Mouse (Mus musculus): ENCODE results near the gene Ccdc14. TPM values are rescaled to one million over a fixed set of nuclear protein-coding genes. Genes with fewer than 3 reads are reported as not detected.
A peak's percentile ranks its signal among the peaks of the same experiment; 100 is the strongest.

Ccdc14 gene
- total and polyA plus RNA-seq, 2 experiments: 0.28 to 1.3 TPM

- DNase-seq (ENCODE audit: extremely low read depth, low read depth, low spot score): no peak
- no peak overlapping the region for H3K4me3 ChIP-seq (ENCODE audit: insufficient read depth, low read depth, low read length)
- no peaks in the 10 kb centered on the region for H3K36me3 ChIP-seq (ENCODE audit: control insufficient read depth, insufficient read depth, low read length)
- no peak overlapping the region for H3K9ac ChIP-seq (ENCODE audit: low read depth, low read length)
- no peaks in the 10 kb centered on the region for H3K79me2 ChIP-seq (ENCODE audit: control insufficient read depth, insufficient read depth, low read length)
- no peak overlapping the region; the same call in 1 of the 2 replicates for H3K27ac ChIP-seq (replicated peaks; ENCODE audit: insufficient read depth, low read depth, low read length)
- H3K4me1 ChIP-seq (ENCODE audit: control insufficient read depth, insufficient read depth, low read length): peaks cover 33% of the 10 kb centered on the region
- TF ChIP-seq CTCF (IDR thresholded peaks at IDR 0.05; ENCODE audit: low read depth, low read length): no peak
- TF ChIP-seq POLR2A (IDR thresholded peaks at IDR 0.05; ENCODE audit: extremely low read depth, insufficient read depth, low read length): no peak
- WGBS: 93% methylated on average over 4 of the region's 4 CpGs
- H3K27me3 ChIP-seq (ENCODE audit: control insufficient read depth, insufficient read depth, low read length): no peaks in the 10 kb centered on the region
Measured at GRCm38 (mm10) chr16:34749536-34749935, 59.1 kb downstream of the Ccdc14 start.

DNA sequence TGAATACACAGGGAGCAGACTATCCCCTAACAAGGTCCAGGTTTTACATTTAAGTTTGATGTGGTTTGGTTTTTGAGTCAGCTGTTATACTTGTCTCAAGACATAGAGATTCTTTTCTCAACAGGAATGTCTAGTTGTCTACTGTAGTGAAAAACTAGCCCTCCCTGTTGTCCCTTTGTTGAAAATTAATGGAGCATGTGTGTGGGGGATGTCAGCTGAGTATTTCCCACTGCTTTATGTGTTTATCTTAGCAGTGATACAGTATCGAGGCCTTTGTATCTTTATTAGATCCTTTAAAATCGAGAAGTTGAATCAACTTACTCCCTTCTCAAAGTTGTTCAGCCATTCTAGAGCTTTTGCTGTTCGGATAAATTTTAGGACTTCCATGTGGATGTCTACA is 61.6 kb downstream of the Ccdc14 start:
- no peak overlapping the region for H3K4me3 ChIP-seq (ENCODE audit: insufficient read depth, low read depth, low read length)
- H3K79me2 ChIP-seq (ENCODE audit: control insufficient read depth, insufficient read depth, low read length): peaks cover 3% of the 10 kb centered on the region; the same call in 1 of the 2 replicates
- H3K4me1 ChIP-seq (ENCODE audit: control insufficient read depth, insufficient read depth, low read length): peaks cover 22% of the 10 kb centered on the region
- DNase-seq (ENCODE audit: extremely low read depth, low read depth, low spot score): no peak
- H3K27ac ChIP-seq (replicated peaks; ENCODE audit: insufficient read depth, low read depth, low read length): no peak overlapping the region
- TF ChIP-seq CTCF (IDR thresholded peaks at IDR 0.05; ENCODE audit: low read depth, low read length): no peak
- TF ChIP-seq POLR2A (IDR thresholded peaks at IDR 0.05; ENCODE audit: extremely low read depth, insufficient read depth, low read length): no peak
- no peaks in the 10 kb centered on the region for H3K27me3 ChIP-seq (ENCODE audit: control insufficient read depth, insufficient read depth, low read length)
- H3K36me3 ChIP-seq (ENCODE audit: control insufficient read depth, insufficient read depth, low read length): no peaks in the 10 kb centered on the region
- no peak overlapping the region for H3K9ac ChIP-seq (ENCODE audit: low read depth, low read length)
- 90% methylated on average over 3 of the region's 3 CpGs for WGBS

- 50% methylated on average over 3 of the region's 3 CpGs for WGBS
- Histone ChIP-seq H3K4me1 (ENCODE audit: control insufficient read depth, insufficient read depth, low read length) (peaks cover 18% of the 10 kb centered on the region), H3K9ac (ENCODE audit: low read depth, low read length) (no peak overlapping the region), H3K36me3 (ENCODE audit: control insufficient read depth, insufficient read depth, low read length) (no peaks in the 10 kb centered on the region), H3K27me3 (ENCODE audit: control insufficient read depth, insufficient read depth, low read length) (no peaks in the 10 kb centered on the region), H3K27ac (replicated peaks; ENCODE audit: insufficient read depth, low read depth, low read length) (peak overlapping the region; percentile 67), H3K4me3 (ENCODE audit: insufficient read depth, low read depth, low read length) (no peak overlapping the region), H3K79me2 (ENCODE audit: control insufficient read depth, insufficient read depth, low read length) (peaks cover 5% of the 10 kb centered on the region; the same call in 1 of the 2 replicates)
- DNase-seq (ENCODE audit: extremely low read depth, low read depth, low spot score): peak; percentile 78
- TF ChIP-seq CTCF (IDR thresholded peaks at IDR 0.05; ENCODE audit: low read depth, low read length): no peak
- TF ChIP-seq POLR2A (IDR thresholded peaks at IDR 0.05; ENCODE audit: extremely low read depth, insufficient read depth, low read length): no peak
Measured at GRCm38 (mm10) chr16:34752977-34753376, 62.6 kb downstream of the Ccdc14 start.

GRCm38 (mm10) chr16:34756991-34757390 is 66.6 kb downstream of the Ccdc14 start:
- no peak for DNase-seq (ENCODE audit: extremely low read depth, low read depth, low spot score)
- Histone ChIP-seq H3K79me2 (ENCODE audit: control insufficient read depth, insufficient read depth, low read length) (peaks cover 8% of the 10 kb centered on the region; the same call in 1 of the 2 replicates), H3K4me3 (ENCODE audit: insufficient read depth, low read depth, low read length) (no peak overlapping the region), H3K27ac (replicated peaks; ENCODE audit: insufficient read depth, low read depth, low read length) (no peak overlapping the region), H3K36me3 (ENCODE audit: control insufficient read depth, insufficient read depth, low read length) (no peaks in the 10 kb centered on the region), H3K4me1 (ENCODE audit: control insufficient read depth, insufficient read depth, low read length) (peaks cover 4% of the 10 kb centered on the region), H3K9ac (ENCODE audit: low read depth, low read length) (no peak overlapping the region), H3K27me3 (ENCODE audit: control insufficient read depth, insufficient read depth, low read length) (no peaks in the 10 kb centered on the region)
- WGBS: 89% methylated on average over 7 of the region's 7 CpGs
- TF ChIP-seq POLR2A (IDR thresholded peaks at IDR 0.05; ENCODE audit: extremely low read depth, insufficient read depth, low read length) (no peak), CTCF (IDR thresholded peaks at IDR 0.05; ENCODE audit: low read depth, low read length) (no peak)

DNA sequence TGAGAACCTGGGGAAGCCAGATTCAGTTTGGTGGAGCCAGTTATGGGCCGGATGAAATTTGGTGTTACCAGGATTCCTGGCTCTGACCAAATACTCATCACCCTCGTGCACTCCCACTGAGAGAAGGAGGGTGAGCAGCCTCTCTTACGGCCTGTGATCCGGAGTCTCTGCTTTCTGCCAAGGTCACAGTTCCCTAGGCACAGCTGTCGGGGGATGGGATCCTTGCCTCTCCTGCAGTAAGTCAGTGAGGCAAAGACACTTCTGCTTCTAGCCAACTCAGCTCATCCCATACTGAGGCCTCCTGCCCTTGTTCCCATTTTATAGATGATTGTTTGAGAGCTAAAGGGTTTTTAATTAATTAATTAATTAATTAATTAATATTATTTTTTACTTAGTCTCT is 67.8 kb downstream of the Ccdc14 start:
- H3K36me3 ChIP-seq (ENCODE audit: control insufficient read depth, insufficient read depth, low read length): no peaks in the 10 kb centered on the region
- no peak for DNase-seq (ENCODE audit: extremely low read depth, low read depth, low spot score)
- WGBS: 76% methylated on average over 5 of the region's 5 CpGs
- H3K79me2 ChIP-seq (ENCODE audit: control insufficient read depth, insufficient read depth, low read length): peaks cover 8% of the 10 kb centered on the region; the same call in 1 of the 2 replicates
- TF ChIP-seq POLR2A (IDR thresholded peaks at IDR 0.05; ENCODE audit: extremely low read depth, insufficient read depth, low read length) (no peak), CTCF (IDR thresholded peaks at IDR 0.05; ENCODE audit: low read depth, low read length) (no peak)
- no peak overlapping the region for H3K27ac ChIP-seq (replicated peaks; ENCODE audit: insufficient read depth, low read depth, low read length)
- H3K9ac ChIP-seq (ENCODE audit: low read depth, low read length): no peak overlapping the region
- no peaks in the 10 kb centered on the region for H3K4me1 ChIP-seq (ENCODE audit: control insufficient read depth, insufficient read depth, low read length)
- no peak overlapping the region for H3K4me3 ChIP-seq (ENCODE audit: insufficient read depth, low read depth, low read length)
- H3K27me3 ChIP-seq (ENCODE audit: control insufficient read depth, insufficient read depth, low read length): no peaks in the 10 kb centered on the region

GRCm38 (mm10) chr16:34763959-34764591 is 73.7 kb downstream of the Ccdc14 start:
- 89% methylated on average over 9 of the region's 9 CpGs for WGBS
- no peaks in the 10 kb centered on the region; the same call in 1 of the 2 replicates for H3K79me2 ChIP-seq (ENCODE audit: control insufficient read depth, insufficient read depth, low read length)

More at GRCm38 (mm10) chr16:34763959-34764591, 73.7 kb downstream of the Ccdc14 start:
- H3K27ac ChIP-seq (replicated peaks; ENCODE audit: insufficient read depth, low read depth, low read length): no peak overlapping the region
- no peaks in the 10 kb centered on the region for H3K4me1 ChIP-seq (ENCODE audit: control insufficient read depth, insufficient read depth, low read length)
- H3K4me3 ChIP-seq (ENCODE audit: insufficient read depth, low read depth, low read length): no peak overlapping the region
- H3K27me3 ChIP-seq (ENCODE audit: control insufficient read depth, insufficient read depth, low read length): no peaks in the 10 kb centered on the region
- H3K9ac ChIP-seq (ENCODE audit: low read depth, low read length): no peak overlapping the region
- TF ChIP-seq CTCF (IDR thresholded peaks at IDR 0.05; ENCODE audit: low read depth, low read length) (no peak), POLR2A (IDR thresholded peaks at IDR 0.05; ENCODE audit: extremely low read depth, insufficient read depth, low read length) (no peak)
- no peaks in the 10 kb centered on the region for H3K36me3 ChIP-seq (ENCODE audit: control insufficient read depth, insufficient read depth, low read length)
- no peak for DNase-seq (ENCODE audit: extremely low read depth, low read depth, low spot score)

Measured in liver, adult 2 months (tissue).